Mouse (Mus musculus) adrenal gland, postnatal 25 days (tissue): ENCODE measurements around the gene Cdnf. TPM values are rescaled to one million over a fixed set of nuclear protein-coding genes. Genes with fewer than 3 reads are reported as not detected.
A peak's percentile ranks its signal among the peaks of the same experiment; 100 is the strongest.

Experiments used
- DNase-seq: peaks from one replicate; pipeline ENCODE4 v3.0.0; 2021; ENCODE audit warnings: mixed read lengths
- long read RNA-seq: library from polyadenylated mRNA; stranded (forward); transcript quantifications from one replicate; pipeline ENCODE4 v2.0.0, GENCODE M21; 2021
- total RNA-seq: library from RNA; stranded (reverse); gene quantifications from 2 replicates; pipeline ENCODE4 v1.2.3, GENCODE M21; 2021

Gene Cdnf
- total RNA-seq = 2.0 and 3.8 TPM in 2 replicates
- long read RNA-seq, partial matches to known transcripts = 0 of 3 reads
- long read RNA-seq, other reads (novel, unspliced or antisense) = 0 of 3 reads

- DNase-seq = peak; percentile 89
Measured at GRCm38 (mm10) chr2:3512552-3513454, at the start of gene Cdnf, which contains the start of the genes Gm45902 and Hspa14. TSS of gene Cdnf (plus strand) at chr2:3513030. TSS of gene Gm45902 (minus strand) at chr2:3512790. TSS of gene Hspa14 (minus strand) at chr2:3512814.

GRCm38 (mm10) chr2:3473891-3474290 lies 38.9 kb upstream of the Cdnf start:
- no peak for DNase-seq

- peak; percentile 75 for DNase-seq
Measured at GRCm38 (mm10) chr2:3474361-3474805, 38.4 kb upstream of the Cdnf start.

- DNase-seq = peak; percentile 99
Measured at GRCm38 (mm10) chr2:3474861-3475283, 38.0 kb upstream of the Cdnf start, which contains the start of gene Suv39h2. TSS of gene Suv39h2 (minus strand) at chr2:3475031.

- DNase-seq = no peak
Measured at GRCm38 (mm10) chr2:3475746-3476251, 37.0 kb upstream of the Cdnf start.

- DNase-seq = no peak
Measured at GRCm38 (mm10) chr2:3480239-3480638, 32.6 kb upstream of the Cdnf start.

GRCm38 (mm10) chr2:3489816-3490215 lies 23.0 kb upstream of the Cdnf start:
- no peak for DNase-seq

GRCm38 (mm10) chr2:3493833-3494409 lies 18.9 kb upstream of the Cdnf start:
- DNase-seq = no peak

GRCm38 (mm10) chr2:3499543-3499942 lies 13.3 kb upstream of the Cdnf start:
- DNase-seq = no peak

- no peak for DNase-seq
Measured at GRCm38 (mm10) chr2:3500886-3501285, 11.9 kb upstream of the Cdnf start.

- DNase-seq = peak; percentile 3
Measured at GRCm38 (mm10) chr2:3512076-3512475, 754 bp upstream of the Cdnf start.

- DNase-seq = no peak
Measured at GRCm38 (mm10) chr2:3522558-3522957, 9.7 kb downstream of the Cdnf start.

GRCm38 (mm10) chr2:3526288-3526687 lies 13.5 kb downstream of the Cdnf start:
- no peak for DNase-seq

- no peak for DNase-seq
Measured at GRCm38 (mm10) chr2:3541307-3542079, 28.7 kb downstream of the Cdnf start.

GRCm38 (mm10) chr2:3546055-3546454 lies 33.2 kb downstream of the Cdnf start:
- DNase-seq = no peak

GRCm38 (mm10) chr2:3546588-3546987 lies 33.8 kb downstream of the Cdnf start:
- DNase-seq = peak; percentile 48

- DNase-seq = no peak
Measured at GRCm38 (mm10) chr2:3570186-3570585, 57.4 kb downstream of the Cdnf start, which contains the start of gene Fam107b. TSS of gene Fam107b (plus strand) at chr2:3570488.

GRCm38 (mm10) chr2:3570606-3571005 lies 57.8 kb downstream of the Cdnf start:
- DNase-seq = no peak

- DNase-seq = no peak
Measured at GRCm38 (mm10) chr2:3573883-3574282, 61.1 kb downstream of the Cdnf start.

- DNase-seq = no peak
Measured at GRCm38 (mm10) chr2:3575140-3575539, 62.3 kb downstream of the Cdnf start.
